23 mouse cellular contexts compared by ENCODE assay signal in the genomic region with DNA sequence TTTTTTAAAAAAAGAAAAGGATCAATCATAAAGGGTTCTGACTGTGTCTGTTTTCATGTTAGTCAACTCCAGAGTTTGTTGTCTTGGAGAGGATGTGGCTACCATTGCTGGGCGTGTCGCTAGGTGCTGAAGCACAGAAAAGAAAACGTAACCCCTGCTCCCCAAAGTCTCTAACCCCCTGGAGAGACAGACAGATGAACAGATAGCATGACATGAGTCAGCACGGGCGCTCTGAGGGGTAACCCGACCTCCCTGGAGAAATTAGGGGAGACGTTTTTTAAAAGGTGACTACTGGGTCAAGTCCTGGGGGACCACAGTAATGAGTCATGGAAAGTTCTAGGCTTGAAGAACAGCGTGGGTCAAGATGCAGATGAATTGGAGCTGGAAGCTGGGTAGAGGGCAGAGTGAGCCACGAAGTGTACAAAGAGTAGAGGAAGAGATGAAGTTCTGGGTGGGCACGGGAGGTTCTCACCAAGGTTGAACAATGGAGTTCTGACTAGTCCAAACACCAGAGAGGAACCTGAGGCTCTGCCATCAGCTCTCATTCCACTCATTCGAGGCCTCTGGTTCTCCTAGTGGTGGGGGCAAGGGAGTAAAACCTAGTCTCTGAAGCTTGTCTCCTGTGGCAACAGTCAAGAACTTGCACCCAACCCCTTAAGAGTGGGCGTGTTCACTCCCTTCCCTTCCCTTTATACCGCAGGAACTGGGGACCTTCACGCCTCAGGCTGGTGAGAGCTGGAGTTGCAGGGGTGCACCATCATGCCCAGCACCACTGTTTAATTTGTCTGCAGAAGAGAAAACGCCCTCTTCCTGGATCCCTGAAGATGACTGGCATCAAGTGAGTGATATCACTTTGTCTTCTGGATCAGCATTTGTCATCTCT. TPM values are rescaled to one million over a fixed set of nuclear protein-coding genes. Genes with fewer than 3 reads are reported as not detected.
DNase-seq lines count a peak whose midpoint lies in the region; ATAC-seq and TF ChIP-seq lines count a peak whose summit lies in the region.
"Had no signal": no experiment of that assay in that cellular context is flagged by ENCODE, and none has a peak within 500 bp of the region (broad histone marks: within the 10 kb centered on the region; RNA-seq: fewer than 3 reads in every experiment).

A gene (plus strand): TSS at position 718 of the 883 bp plus-strand sequence.

- 0 out of 2 replicates have a peak, but pooled peaks have one; percentile 11 for ATAC-seq in monocyte, adult 5-6 weeks (replicated peaks; ENCODE audit: insufficient number of reproducible peaks, low FRiP score, low TSS enrichment, poor library complexity, severe bottlenecking)
- ATAC-seq: forebrain, postnatal 0 days had no signal

- intact Hi-C loops in gastrocnemius, postnatal 14 days (cut with DNase I; ENCODE audit: low total_unique reads): no loop called here

- no peak for TF ChIP-seq POLR2A in bone marrow macrophage, adult 2 months (IDR thresholded peaks at IDR 0.05; ENCODE audit: borderline replicate concordance, low read depth, low read length)

- H3K27ac ChIP-seq in bone marrow macrophage, adult 2 months (ENCODE audit: insufficient read depth, low read depth, low read length): no peak within 1 kb of the TSS
- H3K27ac ChIP-seq: embryonic facial prominence, embryonic 13.5 days; gastrocnemius, adult 2 months; hindbrain, embryonic 13.5 days; limb, embryonic 13.5 days; liver, embryonic 14.5 days; midbrain, embryonic 10.5 days had no signal

- peaks cover 26% of the 10 kb centered on the region for H3K4me1 ChIP-seq in bone marrow macrophage, adult 2 months (ENCODE audit: control insufficient read depth, insufficient read depth, low read length)
- H3K4me1 ChIP-seq: embryonic facial prominence, embryonic 13.5 days; limb, embryonic 13.5 days had no signal

- no peak within 1 kb of the TSS for H3K4me3 ChIP-seq in bone marrow macrophage, adult 2 months (ENCODE audit: insufficient read depth, low read length)
- H3K4me3 ChIP-seq: embryonic facial prominence, embryonic 13.5 days; gastrocnemius, adult 2 months; hindbrain, embryonic 13.5 days; limb, embryonic 13.5 days; midbrain, embryonic 10.5 days had no signal

- DNase-seq in B cell, adult 2 months: peak; percentile 29 to 34
- DNase-seq in CD4-positive, CD25-positive, alpha-beta regulatory T cell, adult 2 months (ENCODE audit: low read depth, low spot score): peak; percentile 52
- DNase-seq in adrenal gland, adult 8-10 months: no peak
- no peak for DNase-seq in spleen, postnatal 14 days (ENCODE audit: low spot score in 2 of 2)
- DNase-seq in gastrocnemius, postnatal 14 days: no peak
- no peak for DNase-seq in cerebellum, postnatal 25 days
- DNase-seq: adrenal gland, postnatal 14 days; cerebellum, adult 2 months; forebrain, postnatal 0 days; gastrocnemius, adult 2 months; heart, adult 18-20 months; kidney, adult 11 months; kidney, postnatal 25 days; lung, postnatal 10 days; right cerebral cortex, adult 18-20 months; spleen, adult 18-20 months had no signal

- no peak for TF ChIP-seq CTCF in bone marrow macrophage, adult 2 months (IDR thresholded peaks at IDR 0.05; ENCODE audit: low read depth, low read length)

RNA-seq across cellular contexts. Expression of the gene that starts here (rescaled TPM):
- polyA plus RNA-seq in bone marrow macrophage, adult 2 months (2012; ENCODE audit: insufficient read depth, insufficient read length, missing spikeins): 93.7 and 94.6 TPM in 2 replicates
- 23.9 to 28.8 TPM (median 26.8 TPM) in 3 replicates for total RNA-seq in monocyte, adult 5-6 weeks (2017)
- total RNA-seq in adrenal gland, adult 8-10 months (2022): 1 to 10 TPM; 3.7 to 8.4 (median 5.1) TPM
- total RNA-seq in gastrocnemius, postnatal 14 days (2021): under 1 TPM; 0.22 to 0.35 TPM

Comparison
In these comparisons a context has a peak if more than half of its experiments do, and no peak if none do; other contexts are left out.
1. DNase-seq: peak in B cell, adult 2 months (2 of 2) and CD4-positive, CD25-positive, alpha-beta regulatory T cell, adult 2 months (single experiment); none in adrenal gland, adult 8-10 months (single experiment), spleen, postnatal 14 days (0 of 2), gastrocnemius, postnatal 14 days (single experiment) and cerebellum, postnatal 25 days (0 of 2).